In the genomic region with DNA sequence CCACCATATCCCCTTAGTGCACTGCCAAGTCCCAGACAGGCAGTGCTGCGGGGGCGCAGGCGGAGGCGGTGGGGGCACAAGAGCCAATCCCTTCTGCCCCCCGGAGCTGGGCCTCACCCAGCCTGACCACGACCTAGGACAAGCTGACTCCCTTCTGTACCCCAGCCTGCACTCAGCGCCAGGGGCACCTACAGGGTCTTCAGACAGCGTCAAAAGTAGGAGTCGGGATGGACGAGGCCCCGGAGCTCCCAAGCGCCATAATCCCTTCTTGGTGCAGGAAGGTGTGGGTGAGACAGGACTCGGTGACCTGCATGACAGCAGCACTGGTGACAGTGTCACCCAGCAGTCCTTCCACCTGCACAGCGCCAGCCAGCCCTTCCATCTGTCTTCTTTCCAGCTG, we compare ENCODE assay signal across 26 mouse cellular contexts. TPM values are rescaled to one million over a fixed set of nuclear protein-coding genes. Genes with fewer than 3 reads are reported as not detected.
DNase-seq lines count a peak whose midpoint lies in the region; ATAC-seq and TF ChIP-seq lines count a peak whose summit lies in the region.
"Had no signal": no experiment of that assay in that cellular context is flagged by ENCODE, and none has a peak within 500 bp of the region (broad histone marks: within the 10 kb centered on the region; RNA-seq: fewer than 3 reads in every experiment).

No protein-coding gene starts in this region.

- WGBS in forebrain, embryonic 13.5 days = 89% methylated on average over 14 of the region's 14 CpGs
- 91% methylated on average over 14 of the region's 14 CpGs for WGBS in forebrain, embryonic 15.5 days
- WGBS in heart, embryonic 15.5 days = 88% methylated on average over 14 of the region's 14 CpGs
- WGBS in lung, adult 2 months = 90% methylated on average over 14 of the region's 14 CpGs

- H3K4me2 ChIP-seq in forebrain, embryonic 13.5 days = no peak overlapping the region
- H3K4me2 ChIP-seq in forebrain, embryonic 15.5 days (replicated peaks) = no peak overlapping the region
- no peak overlapping the region for H3K4me2 ChIP-seq in heart, embryonic 15.5 days
- H3K4me2 ChIP-seq: heart, embryonic 13.5 days; hindbrain, embryonic 14.5 days had no signal

- H3K4me3 ChIP-seq in forebrain, embryonic 13.5 days = no peak overlapping the region
- H3K4me3 ChIP-seq in forebrain, embryonic 15.5 days = no peak overlapping the region
- H3K4me3 ChIP-seq in heart, embryonic 15.5 days = no peak overlapping the region
- H3K4me3 ChIP-seq in lung, adult 2 months (replicated peaks; ENCODE audit: extremely low read depth, low read depth, low read length) = no peak overlapping the region
- peak overlapping the region; percentile 45; the same call in 1 of the 2 replicates for H3K4me3 ChIP-seq in G1E (ENCODE audit: low read depth, low read length)
- H3K4me3 ChIP-seq: forebrain, embryonic 10.5 days; heart, adult 2 months; heart, embryonic 10.5 days; heart, embryonic 13.5 days had no signal

- ATAC-seq in forebrain, embryonic 13.5 days = 0 out of 2 replicates have a peak, but pooled peaks have one; percentile 30
- ATAC-seq in forebrain, embryonic 15.5 days (replicated peaks) = no peak
- no peak for ATAC-seq in heart, embryonic 15.5 days (replicated peaks; ENCODE audit: insufficient number of reproducible peaks, insufficient read depth, low FRiP score, low read depth)
- ATAC-seq in G1E (ENCODE audit: extremely low read depth, insufficient number of reproducible peaks, low FRiP score, poor library complexity, severe bottlenecking) = no peak
- ATAC-seq: forebrain, embryonic 14.5 days; intestine, postnatal 0 days had no signal

- H3K9me3 ChIP-seq in forebrain, embryonic 13.5 days (replicated peaks) = no peaks in the 10 kb centered on the region
- H3K9me3 ChIP-seq in forebrain, embryonic 15.5 days = no peaks in the 10 kb centered on the region
- H3K9me3 ChIP-seq in heart, embryonic 15.5 days (replicated peaks) = no peaks in the 10 kb centered on the region
- peaks cover 23% of the 10 kb centered on the region for H3K9me3 ChIP-seq in G1E (replicated peaks)
- H3K9me3 ChIP-seq: forebrain, embryonic 10.5 days; heart, embryonic 10.5 days; heart, embryonic 13.5 days had no signal

- DNase-seq in heart, adult 18-20 months = no peak
- peak; percentile 5 for DNase-seq in lung, adult 2 months
- no peak for DNase-seq in lung, postnatal 14 days
- no peak for DNase-seq in G1E (ENCODE audit: low spot score)
- DNase-seq: adrenal gland, adult 2 months; adrenal gland, postnatal 14 days; B cell, adult 2 months; cerebellum, adult 11 months; cerebellum, adult 2 months; cerebellum, adult 9-11 months; cerebellum, postnatal 25 days; gastrocnemius, postnatal 10 days had no signal

- no peak for TF ChIP-seq CTCF in lung, adult 2 months (IDR thresholded peaks at IDR 0.05; ENCODE audit: insufficient read depth, low read length)
- no peak for TF ChIP-seq CTCF in G1E (IDR thresholded peaks at IDR 0.05; ENCODE audit: low read depth, low read length)

- H3K27ac ChIP-seq in forebrain, embryonic 13.5 days = no peak overlapping the region
- no peak overlapping the region for H3K27ac ChIP-seq in forebrain, embryonic 15.5 days (replicated peaks)
- H3K27ac ChIP-seq in heart, embryonic 15.5 days = no peak overlapping the region
- H3K27ac ChIP-seq: forebrain, embryonic 10.5 days; heart, adult 2 months; heart, embryonic 10.5 days; heart, embryonic 13.5 days; hindbrain, embryonic 14.5 days had no signal

- H3K36me3 ChIP-seq in forebrain, embryonic 13.5 days (ENCODE audit: poor library complexity, severe bottlenecking) = peaks cover 46% of the 10 kb centered on the region
- H3K36me3 ChIP-seq in forebrain, embryonic 15.5 days = peaks cover 32% of the 10 kb centered on the region
- H3K36me3 ChIP-seq in heart, embryonic 15.5 days = peaks cover 21% of the 10 kb centered on the region
- peaks cover 2% of the 10 kb centered on the region for H3K36me3 ChIP-seq in G1E (replicated peaks)

- peaks cover 5% of the 10 kb centered on the region for H3K4me1 ChIP-seq in forebrain, embryonic 13.5 days
- H3K4me1 ChIP-seq in forebrain, embryonic 15.5 days = peaks cover 13% of the 10 kb centered on the region
- peaks cover 33% of the 10 kb centered on the region for H3K4me1 ChIP-seq in heart, embryonic 15.5 days (replicated peaks)
- H3K4me1 ChIP-seq in lung, adult 2 months (ENCODE audit: control insufficient read depth, insufficient read depth, low read length) = peaks cover 11% of the 10 kb centered on the region
- H3K4me1 ChIP-seq in G1E (ENCODE audit: insufficient read depth, low read depth, low read length) = peaks cover 68% of the 10 kb centered on the region

- H3K27me3 ChIP-seq in forebrain, embryonic 13.5 days = no peaks in the 10 kb centered on the region
- H3K27me3 ChIP-seq in forebrain, embryonic 15.5 days = no peaks in the 10 kb centered on the region
- H3K27me3 ChIP-seq in heart, embryonic 15.5 days = no peaks in the 10 kb centered on the region
- H3K27me3 ChIP-seq in G1E (ENCODE audit: insufficient read depth, low read length) = no peaks in the 10 kb centered on the region
- H3K27me3 ChIP-seq: heart, embryonic 13.5 days had no signal

- H3K9ac ChIP-seq in forebrain, embryonic 13.5 days = no peak overlapping the region
- H3K9ac ChIP-seq in forebrain, embryonic 15.5 days (replicated peaks) = no peak overlapping the region
- H3K9ac ChIP-seq in heart, embryonic 15.5 days = 0 out of 2 replicates have a peak overlapping the region, but pooled peaks have one; percentile 17
- H3K9ac ChIP-seq: heart, embryonic 13.5 days; hindbrain, embryonic 14.5 days had no signal

- TF ChIP-seq POLR2A in lung, adult 2 months (IDR thresholded peaks at IDR 0.05; ENCODE audit: borderline replicate concordance, extremely low read depth, low read depth, low read length) = no peak

RNA-seq across cellular contexts. Expression of gene Fam166b, which starts 14.2 kb away (rescaled TPM):
- polyA plus RNA-seq in forebrain, embryonic 13.5 days (2015; fragmentation: Nextera tagmentation; extraction: Ambion mirVana) = 0.31 and 0.42 TPM in 2 replicates
- polyA plus RNA-seq in forebrain, embryonic 15.5 days (2015; fragmentation: Nextera tagmentation; extraction: Ambion mirVana) = 0.65 and 0.70 TPM in 2 replicates
- polyA plus RNA-seq in heart, embryonic 15.5 days (2015; fragmentation: Nextera tagmentation; extraction: Ambion mirVana) = 0.16 and 0.18 TPM in 2 replicates
- total RNA-seq in heart, adult 18-20 months (2021) = under 1 TPM in 1 of 2 experiments, not detected in 1; 0.26 TPM
- 14.4 and 15.8 TPM in 2 replicates for polyA plus RNA-seq in lung, adult 2 months (2012; rRNA removed)
- total RNA-seq in G1E (2014; fragmentation: Nextera tagmentation) (not detected in 2 replicates), G1E (2017) (0.11 TPM in 1 of 2 replicates, not detected in the other)
- polyA plus RNA-seq in G1E (2012) = not detected in 2 replicates
- total RNA-seq: adrenal gland, adult 2 months; adrenal gland, postnatal 14 days; CH12.LX; common myeloid progenitor, adult 5-6 weeks; gastrocnemius, postnatal 10 days; heart, adult 2 months; heart, postnatal 25 days; MEL had no signal
- polyA plus RNA-seq: heart, embryonic 10.5 days had no signal

RNA-seq across cellular contexts. Expression of gene Tesk1, which starts 27.0 kb away (rescaled TPM):
- polyA plus RNA-seq in forebrain, embryonic 13.5 days (2015; fragmentation: Nextera tagmentation; extraction: Ambion mirVana) = 6.0 and 6.3 TPM in 2 replicates
- polyA plus RNA-seq in forebrain, embryonic 15.5 days (2015; fragmentation: Nextera tagmentation; extraction: Ambion mirVana) = 10.7 and 12.5 TPM in 2 replicates
- polyA plus RNA-seq in heart, embryonic 15.5 days (2015; fragmentation: Nextera tagmentation; extraction: Ambion mirVana) = 3.1 and 5.8 TPM in 2 replicates
- 10 to 100 TPM; 30.8 to 32.7 TPM for total RNA-seq in heart, adult 18-20 months (2021)
- polyA plus RNA-seq in lung, adult 2 months (2012; rRNA removed) = 83.6 and 83.9 TPM in 2 replicates
- total RNA-seq in G1E (2014; fragmentation: Nextera tagmentation) (23.5 and 26.3 TPM in 2 replicates), G1E (2017) (8.7 and 10.6 TPM in 2 replicates)
- 55.8 and 64.0 TPM in 2 replicates for polyA plus RNA-seq in G1E (2012)

RNA-seq across cellular contexts. Expression of gene Rusc2, which starts 33.0 kb away (rescaled TPM):
- polyA plus RNA-seq in forebrain, embryonic 13.5 days (2015; fragmentation: Nextera tagmentation; extraction: Ambion mirVana) = 38.9 and 42.5 TPM in 2 replicates
- 59.8 and 64.3 TPM in 2 replicates for polyA plus RNA-seq in forebrain, embryonic 15.5 days (2015; fragmentation: Nextera tagmentation; extraction: Ambion mirVana)
- 14.7 and 17.2 TPM in 2 replicates for polyA plus RNA-seq in heart, embryonic 15.5 days (2015; fragmentation: Nextera tagmentation; extraction: Ambion mirVana)
- 10 to 100 TPM; 50.5 to 53.9 TPM for total RNA-seq in heart, adult 18-20 months (2021)
- 91.1 and 92.8 TPM in 2 replicates for polyA plus RNA-seq in lung, adult 2 months (2012; rRNA removed)
- total RNA-seq in G1E (2014; fragmentation: Nextera tagmentation) = 11.9 and 17.1 TPM in 2 replicates
- total RNA-seq in G1E (2017) = 4.5 and 8.7 TPM in 2 replicates
- 14.5 and 18.5 TPM in 2 replicates for polyA plus RNA-seq in G1E (2012)
- total RNA-seq: CH12.LX had no signal

RNA-seq across cellular contexts. Expression of gene Cd72, which starts 39.7 kb away (rescaled TPM):
- 3.9 and 4.0 TPM in 2 replicates for polyA plus RNA-seq in forebrain, embryonic 13.5 days (2015; fragmentation: Nextera tagmentation; extraction: Ambion mirVana)
- polyA plus RNA-seq in forebrain, embryonic 15.5 days (2015; fragmentation: Nextera tagmentation; extraction: Ambion mirVana) = 4.3 TPM in 2 replicates
- polyA plus RNA-seq in heart, embryonic 15.5 days (2015; fragmentation: Nextera tagmentation; extraction: Ambion mirVana) = 2.1 and 5.2 TPM in 2 replicates
- total RNA-seq in heart, adult 18-20 months (2021) = 1 to 10 TPM in 1 of 2 experiments, under 1 TPM in 1; 0.82 to 4.7 TPM
- 3.4 and 6.2 TPM in 2 replicates for polyA plus RNA-seq in lung, adult 2 months (2012; rRNA removed)
- 0.87 TPM in 1 of 2 replicates, not detected in the other for total RNA-seq in G1E (2014; fragmentation: Nextera tagmentation)
- 0.16 and 1.3 TPM in 2 replicates for total RNA-seq in G1E (2017)
- 1.0 and 1.5 TPM in 2 replicates for polyA plus RNA-seq in G1E (2012)
